Mouse (Mus musculus): Measurements from ENCODE around the gene Bbs9. TPM values are rescaled to one million over a fixed set of nuclear protein-coding genes. Genes with fewer than 3 reads are reported as not detected.

Bbs9 gene
- polyA plus RNA-seq, 1 experiment from 2014 or later, result 14.9 TPM

- no peaks in the 10 kb centered on the region for H3K27me3 ChIP-seq
- H3K9ac ChIP-seq, result peak overlapping the region; percentile 78
- peaks cover 20% of the 10 kb centered on the region for H3K4me1 ChIP-seq (replicated peaks)
- peak overlapping the region; percentile 70 for H3K4me3 ChIP-seq
- no peaks in the 10 kb centered on the region for H3K9me3 ChIP-seq
- WGBS, result 10% methylated on average over 10 of the region's 10 CpGs
- H3K36me3 ChIP-seq, result no peaks in the 10 kb centered on the region
- peak overlapping the region; percentile 90 for H3K4me2 ChIP-seq
- peak; percentile 4 for ATAC-seq (ENCODE audit: low read depth)
- H3K27ac ChIP-seq (replicated peaks), result peak overlapping the region; percentile 62; the same call in 1 of the 2 replicates
Measured at GRCm38 (mm10) chr9:22476265-22476664, 750 bp downstream of the Bbs9 start.

DNA sequence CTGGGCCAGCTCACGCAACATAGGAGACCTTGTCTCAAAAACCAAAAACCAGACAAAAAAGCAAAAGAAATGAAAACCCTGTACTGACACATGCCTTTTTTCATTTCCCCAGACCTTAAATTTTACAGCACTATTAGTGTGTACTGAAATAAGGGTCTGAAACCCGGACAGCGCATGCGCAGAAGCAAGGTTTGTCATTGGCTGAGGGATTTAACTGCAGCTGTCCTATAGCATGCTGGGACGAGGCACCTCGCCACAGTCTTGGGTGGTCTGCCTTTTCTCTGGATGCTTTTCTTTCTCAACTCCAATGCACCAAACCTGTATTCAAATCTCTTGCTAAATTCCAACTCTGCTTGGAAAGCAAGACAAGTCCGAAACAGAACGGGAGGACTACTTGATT, 3.4 kb downstream of the Bbs9 start:
- Histone ChIP-seq H3K27me3 (no peaks in the 10 kb centered on the region), H3K4me2 (no peak overlapping the region), H3K9me3 (no peaks in the 10 kb centered on the region), H3K36me3 (no peaks in the 10 kb centered on the region), H3K9ac (no peak overlapping the region), H3K4me1 (replicated peaks) (peaks cover 20% of the 10 kb centered on the region), H3K4me3 (no peak overlapping the region), H3K27ac (replicated peaks) (no peak overlapping the region)
- 94% methylated on average over 8 of the region's 8 CpGs for WGBS
- ATAC-seq (ENCODE audit: low read depth), result no peak

GRCm38 (mm10) chr9:22483866-22484561, 8.5 kb downstream of the Bbs9 start:
- no peaks in the 10 kb centered on the region for H3K27me3 ChIP-seq
- H3K36me3 ChIP-seq, result no peaks in the 10 kb centered on the region
- H3K9me3 ChIP-seq, result no peaks in the 10 kb centered on the region
- WGBS, result 93% methylated on average over 8 of the region's 8 CpGs
- no peak overlapping the region for H3K4me2 ChIP-seq
- ATAC-seq (ENCODE audit: low read depth), result no peak
- H3K4me1 ChIP-seq (replicated peaks), result no peaks in the 10 kb centered on the region
- H3K9ac ChIP-seq, result no peak overlapping the region
- H3K4me3 ChIP-seq, result no peak overlapping the region
- H3K27ac ChIP-seq (replicated peaks), result no peak overlapping the region

DNA sequence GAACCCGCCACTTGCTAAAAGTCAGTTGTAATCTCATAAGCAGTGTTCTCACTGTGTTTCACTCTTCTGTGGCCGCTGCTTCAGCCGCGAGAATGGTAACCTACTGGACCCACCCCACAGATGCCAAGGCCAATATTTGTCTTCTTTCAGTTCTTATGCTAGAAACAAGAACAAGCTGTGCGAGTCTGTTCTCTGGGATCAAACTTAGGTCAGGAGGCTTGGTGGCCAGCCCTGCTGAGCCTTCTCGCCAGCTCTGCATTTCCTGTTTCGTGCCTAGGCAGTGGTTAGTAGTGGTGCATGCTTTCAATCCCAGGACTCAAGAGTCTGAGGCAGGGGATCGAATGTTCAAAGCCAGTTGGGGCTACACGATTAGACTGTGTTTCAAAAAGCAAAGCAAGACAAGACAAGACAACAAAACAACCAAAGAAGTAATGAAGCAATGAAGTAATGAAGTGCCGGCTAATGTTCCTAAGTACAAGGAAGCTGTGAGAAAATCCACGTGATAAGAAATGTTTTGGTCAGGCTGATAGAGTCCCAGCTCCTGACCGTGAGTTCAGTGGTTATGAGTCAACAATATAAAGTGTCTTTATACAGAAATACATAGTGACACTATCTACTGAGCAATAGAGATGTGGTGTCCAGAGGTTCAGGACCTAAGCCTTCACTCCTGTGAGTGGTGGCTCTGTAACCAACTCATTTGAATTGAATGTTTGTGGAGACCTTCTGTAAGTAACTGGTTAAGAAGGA, 9.2 kb downstream of the Bbs9 start:
- Histone ChIP-seq H3K36me3 (no peaks in the 10 kb centered on the region), H3K27ac (replicated peaks) (no peak overlapping the region), H3K4me3 (no peak overlapping the region), H3K4me1 (replicated peaks) (no peaks in the 10 kb centered on the region), H3K9me3 (no peaks in the 10 kb centered on the region), H3K27me3 (no peaks in the 10 kb centered on the region), H3K4me2 (no peak overlapping the region), H3K9ac (no peak overlapping the region)
- ATAC-seq (ENCODE audit: low read depth), result no peak
- 95% methylated on average over 12 of the region's 12 CpGs for WGBS

GRCm38 (mm10) chr9:22486211-22486610, 10.7 kb downstream of the Bbs9 start:
- Histone ChIP-seq H3K27ac (replicated peaks) (no peak overlapping the region), H3K36me3 (no peaks in the 10 kb centered on the region), H3K9ac (no peak overlapping the region), H3K4me1 (replicated peaks) (no peaks in the 10 kb centered on the region), H3K4me2 (no peak overlapping the region), H3K27me3 (no peaks in the 10 kb centered on the region), H3K4me3 (no peak overlapping the region), H3K9me3 (no peaks in the 10 kb centered on the region)
- WGBS, result 86% methylated on average over 7 of the region's 7 CpGs
- ATAC-seq (ENCODE audit: low read depth), result no peak

- Histone ChIP-seq H3K9ac (no peak overlapping the region), H3K27me3 (no peaks in the 10 kb centered on the region), H3K4me3 (no peak overlapping the region), H3K27ac (replicated peaks) (no peak overlapping the region), H3K4me2 (no peak overlapping the region), H3K9me3 (no peaks in the 10 kb centered on the region), H3K4me1 (replicated peaks) (no peaks in the 10 kb centered on the region), H3K36me3 (no peaks in the 10 kb centered on the region)
- no peak for ATAC-seq (ENCODE audit: low read depth)
- WGBS, result 75% methylated on average over 9 of the region's 9 CpGs
Measured at GRCm38 (mm10) chr9:22488963-22489362, 13.4 kb downstream of the Bbs9 start.

GRCm38 (mm10) chr9:22494203-22494807, 18.8 kb downstream of the Bbs9 start:
- peaks cover 9% of the 10 kb centered on the region; the same call in 1 of the 2 replicates for H3K36me3 ChIP-seq
- H3K9me3 ChIP-seq, result no peaks in the 10 kb centered on the region
- no peak overlapping the region for H3K27ac ChIP-seq (replicated peaks)
- no peaks in the 10 kb centered on the region for H3K4me1 ChIP-seq (replicated peaks)
- WGBS, result 80% methylated on average over 9 of the region's 9 CpGs
- ATAC-seq (ENCODE audit: low read depth), result no peak
- H3K27me3 ChIP-seq, result no peaks in the 10 kb centered on the region
- H3K9ac ChIP-seq, result no peak overlapping the region
- H3K4me3 ChIP-seq, result no peak overlapping the region
- no peak overlapping the region for H3K4me2 ChIP-seq

DNA sequence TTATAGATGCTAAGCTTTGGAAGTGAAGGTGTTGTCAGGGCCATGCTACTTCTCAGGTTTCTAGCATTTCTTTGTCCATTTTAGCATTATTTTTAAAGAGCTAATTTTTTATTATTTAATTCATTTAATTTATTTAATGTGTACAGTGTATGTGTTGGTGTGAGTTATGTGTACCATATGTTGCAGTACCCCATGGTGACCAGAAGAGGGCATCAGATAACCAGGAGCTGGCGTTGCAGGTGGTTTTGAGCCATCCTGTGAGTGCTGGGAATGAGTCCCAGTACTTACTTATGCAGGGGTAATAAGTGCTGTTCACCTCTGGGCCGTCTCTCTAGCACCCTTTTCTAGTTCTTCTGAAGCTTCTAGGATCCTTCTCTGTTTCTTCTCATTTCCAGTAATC, 19.6 kb downstream of the Bbs9 start:
- H3K9me3 ChIP-seq, result no peaks in the 10 kb centered on the region
- H3K4me2 ChIP-seq, result no peak overlapping the region
- H3K4me3 ChIP-seq, result no peak overlapping the region
- no peak for ATAC-seq (ENCODE audit: low read depth)
- H3K27ac ChIP-seq (replicated peaks), result no peak overlapping the region
- H3K4me1 ChIP-seq (replicated peaks), result no peaks in the 10 kb centered on the region
- H3K27me3 ChIP-seq, result no peaks in the 10 kb centered on the region
- 92% methylated on average over 2 of the region's 2 CpGs for WGBS
- H3K9ac ChIP-seq, result no peak overlapping the region
- peaks cover 15% of the 10 kb centered on the region; the same call in 1 of the 2 replicates for H3K36me3 ChIP-seq

GRCm38 (mm10) chr9:22497021-22497767, 21.7 kb downstream of the Bbs9 start:
- H3K27me3 ChIP-seq, result no peaks in the 10 kb centered on the region
- WGBS, result 91% methylated on average over 6 of the region's 6 CpGs
- ATAC-seq (ENCODE audit: low read depth), result no peak

GRCm38 (mm10) chr9:22502972-22503371, 27.5 kb downstream of the Bbs9 start:
- Histone ChIP-seq H3K27ac (replicated peaks) (no peak overlapping the region), H3K36me3 (peaks cover 15% of the 10 kb centered on the region; the same call in 1 of the 2 replicates), H3K4me3 (no peak overlapping the region), H3K27me3 (no peaks in the 10 kb centered on the region), H3K4me1 (replicated peaks) (peaks cover 11% of the 10 kb centered on the region; the same call in 1 of the 2 replicates), H3K9me3 (no peaks in the 10 kb centered on the region), H3K9ac (no peak overlapping the region), H3K4me2 (no peak overlapping the region)
- no peak for ATAC-seq (ENCODE audit: low read depth)
- WGBS, result 62% methylated on average over 2 of the region's 2 CpGs

More at GRCm38 (mm10) chr9:22497021-22497767, 21.7 kb downstream of the Bbs9 start:
- Histone ChIP-seq H3K27ac (replicated peaks) (no peak overlapping the region), H3K9me3 (no peaks in the 10 kb centered on the region), H3K4me3 (no peak overlapping the region), H3K4me1 (replicated peaks) (no peaks in the 10 kb centered on the region), H3K36me3 (peaks cover 15% of the 10 kb centered on the region; the same call in 1 of the 2 replicates), H3K9ac (no peak overlapping the region), H3K4me2 (no peak overlapping the region)

- Histone ChIP-seq H3K4me2 (no peak overlapping the region), H3K27ac (replicated peaks) (no peak overlapping the region), H3K4me3 (no peak overlapping the region), H3K9me3 (no peaks in the 10 kb centered on the region), H3K27me3 (no peaks in the 10 kb centered on the region), H3K4me1 (replicated peaks) (peaks cover 11% of the 10 kb centered on the region; the same call in 1 of the 2 replicates), H3K36me3 (peaks cover 13% of the 10 kb centered on the region; the same call in 1 of the 2 replicates), H3K9ac (no peak overlapping the region)
- 83% methylated on average over 5 of the region's 5 CpGs for WGBS
- ATAC-seq (ENCODE audit: low read depth), result no peak
Measured at GRCm38 (mm10) chr9:22503581-22503980, 28.1 kb downstream of the Bbs9 start.
